ENCODE assay signal across 18 mouse cellular contexts in genomic region chr5:140992093-140993070, GRCm38 (mm10). TPM values are rescaled to one million over a fixed set of nuclear protein-coding genes. Genes with fewer than 3 reads are reported as not detected.
DNase-seq lines count a peak whose midpoint lies in the region; ATAC-seq lines count a peak whose summit lies in the region.
"Had no signal": no experiment of that assay in that cellular context is flagged by ENCODE, and none has a peak within 500 bp of the region (broad histone marks: within the 10 kb centered on the region; RNA-seq: fewer than 3 reads in every experiment).

No protein-coding gene starts in this region.

- no peak overlapping the region for H3K27ac ChIP-seq in heart, embryonic 16.5 days (ENCODE audit: low read length)
- H3K27ac ChIP-seq: liver, embryonic 12.5 days had no signal

- H3K27me3 ChIP-seq in heart, embryonic 16.5 days (ENCODE audit: control insufficient read depth, insufficient read depth, low read length): no peaks in the 10 kb centered on the region
- H3K27me3 ChIP-seq: heart, embryonic 12.5 days; liver, embryonic 12.5 days; megakaryocyte, embryonic 14.5 days had no signal

- no peak overlapping the region for H3K4me2 ChIP-seq in heart, embryonic 16.5 days (ENCODE audit: low read depth, low read length)
- H3K4me2 ChIP-seq: heart, embryonic 12.5 days; liver, embryonic 12.5 days had no signal

- no peaks in the 10 kb centered on the region for H3K9me3 ChIP-seq in heart, embryonic 16.5 days (replicated peaks; ENCODE audit: control insufficient read depth, low read length)
- H3K9me3 ChIP-seq: heart, embryonic 12.5 days; liver, embryonic 12.5 days had no signal

- H3K36me3 ChIP-seq in heart, embryonic 16.5 days (ENCODE audit: control insufficient read depth, insufficient read depth): no peaks in the 10 kb centered on the region
- H3K36me3 ChIP-seq: heart, embryonic 12.5 days; liver, embryonic 12.5 days had no signal

- DNase-seq in heart, postnatal 4 days: no peak
- peak; percentile 57 for DNase-seq in A20 (ENCODE audit: low read depth, low spot score)
- no peak for DNase-seq in gastrocnemius, postnatal 4 days (ENCODE audit: low spot score in 2 of 2)
- no peak for DNase-seq in heart, adult 11 months
- DNase-seq in urinary bladder, postnatal 4 days (ENCODE audit: low spot score in 2 of 2): no peak
- DNase-seq: cerebellum, adult 9-11 months; gastrocnemius, postnatal 14 days; heart, postnatal 36 days; layer of hippocampus, postnatal 36 days; right cerebral cortex, postnatal 25 days; thymus, adult 18-20 months had no signal

- H3K9ac ChIP-seq in heart, embryonic 16.5 days (ENCODE audit: low read length): no peak overlapping the region
- H3K9ac ChIP-seq: heart, embryonic 12.5 days; liver, embryonic 12.5 days had no signal

- no peak overlapping the region for H3K4me3 ChIP-seq in heart, embryonic 16.5 days (ENCODE audit: low read length)
- H3K4me3 ChIP-seq: heart, embryonic 12.5 days; liver, embryonic 12.5 days; megakaryocyte, embryonic 14.5 days had no signal

- ATAC-seq in heart, embryonic 16.5 days (replicated peaks; ENCODE audit: extremely low read depth, insufficient read depth, low FRiP score): 0 out of 2 replicates have a peak, but pooled peaks have one; percentile 32
- ATAC-seq in activated CD4-positive, CD25-positive, alpha-beta regulatory T cell, adult 4 months: peak; percentile 77
- ATAC-seq in megakaryocyte progenitor cell, adult 5-6 weeks (replicated peaks; ENCODE audit: poor library complexity): peak; percentile 93
- ATAC-seq: liver, embryonic 12.5 days; midbrain, embryonic 16.5 days had no signal

- WGBS in heart, embryonic 16.5 days: 60% methylated on average over 11 of the region's 11 CpGs

- H3K4me1 ChIP-seq in heart, embryonic 16.5 days (ENCODE audit: control insufficient read depth, insufficient read depth, low read length): no peaks in the 10 kb centered on the region
- H3K4me1 ChIP-seq: heart, embryonic 12.5 days; liver, embryonic 12.5 days; megakaryocyte, embryonic 14.5 days had no signal

RNA-seq across cellular contexts. Expression of gene Card11, which starts 8.0 kb away (rescaled TPM):
- 0.87 and 1.4 TPM in 2 replicates for polyA plus RNA-seq in heart, embryonic 16.5 days (2015; fragmentation: Nextera tagmentation; extraction: Ambion mirVana)
- under 1 TPM; 0.14 to 0.38 TPM for total RNA-seq in heart, postnatal 4 days (2021)
- polyA plus RNA-seq in activated CD4-positive, CD25-positive, alpha-beta regulatory T cell, adult 4 months (2017; shearing (Covaris generic)): 10 to 100 TPM; 35.9 to 55.7 TPM
- 0.20 and 0.32 TPM in 2 replicates for total RNA-seq in megakaryocyte progenitor cell, adult 5-6 weeks (2015)
- 0.17 and 0.20 TPM in 2 replicates for total RNA-seq in megakaryocyte progenitor cell, adult 5-6 weeks (2017)
- under 1 TPM; 0.20 to 0.26 TPM for total RNA-seq in gastrocnemius, postnatal 4 days (2021)
- polyA plus RNA-seq: midbrain, embryonic 16.5 days had no signal

Comparison
In these comparisons a context has a peak if more than half of its experiments do, and no peak if none do; other contexts are left out.
1. ATAC-seq: peak in every context shown above with its lines; median percentile 93 in megakaryocyte progenitor cell, adult 5-6 weeks; 77 in activated CD4-positive, CD25-positive, alpha-beta regulatory T cell, adult 4 months; 32 in heart, embryonic 16.5 days.